Mouse (Mus musculus): ENCODE results near the gene Trpm1.

DNA sequence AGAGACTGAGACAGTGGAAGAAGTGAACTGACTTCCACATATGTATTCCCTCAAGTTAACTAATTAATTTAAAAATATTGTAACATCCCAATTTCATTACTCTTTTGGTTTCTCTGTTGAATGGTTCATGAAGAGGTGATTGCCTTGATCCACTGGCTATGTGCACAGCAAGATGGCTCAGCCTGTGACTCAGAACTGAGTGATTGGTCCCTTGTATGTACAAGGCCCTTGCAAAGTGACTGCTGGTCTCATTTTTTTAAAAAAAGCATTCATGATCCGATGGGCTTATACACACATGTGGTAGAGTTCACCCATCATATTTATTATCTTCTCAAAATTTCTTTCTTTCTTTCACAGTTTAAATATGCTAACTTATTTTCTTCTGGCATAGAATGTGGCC lies 124.9 kb downstream of the Trpm1 start:
- no peak for TF ChIP-seq E2F4 (IDR thresholded peaks at IDR 0.05; ENCODE audit: insufficient replicate concordance, low read depth, low read length)
- TF ChIP-seq CTCF (conservative IDR thresholded peaks at IDR 0.05 in 1 of 2, IDR thresholded peaks at IDR 0.05 in 1 of 2; ENCODE audit: low read depth in 2 of 2, low read length in 2 of 2): no peak
- no peak for TF ChIP-seq NELFE (IDR thresholded peaks at IDR 0.05; ENCODE audit: low read depth, low read length)
- TF ChIP-seq MAX (IDR thresholded peaks at IDR 0.05; ENCODE audit: low read length): no peak
- no peak for TF ChIP-seq CHD1 (IDR thresholded peaks at IDR 0.05; ENCODE audit: low read depth, low read length)
- TF ChIP-seq POLR2A (IDR thresholded peaks at IDR 0.05; ENCODE audit: low read depth, low read length): no peak
- no peak for TF ChIP-seq EP300 (IDR thresholded peaks at IDR 0.05; ENCODE audit: low read length)
- TF ChIP-seq ZC3H11A (IDR thresholded peaks at IDR 0.05; ENCODE audit: low read depth, low read length): no peak
- no peak for TF ChIP-seq PAX5 (IDR thresholded peaks at IDR 0.05; ENCODE audit: low read length)
- TF ChIP-seq USF2 (conservative IDR thresholded peaks at IDR 0.05; ENCODE audit: low read depth, low read length): no peak
- TF ChIP-seq HCFC1 (IDR thresholded peaks at IDR 0.05; ENCODE audit: low read depth, low read length): no peak
- no peak for TF ChIP-seq SMC3 (IDR thresholded peaks at IDR 0.05; ENCODE audit: low read depth, low read length)
- TF ChIP-seq MEF2A (IDR thresholded peaks at IDR 0.05; ENCODE audit: borderline replicate concordance, low read depth, low read length): no peak

All from CH12.LX (cell line).